Mouse (Mus musculus) embryonic facial prominence, embryonic 13.5 days (tissue): ENCODE data around the gene Ciart. TPM values are rescaled to one million over a fixed set of nuclear protein-coding genes. Genes with fewer than 3 reads are reported as not detected.
"Not testable (repeated sequence)": the region's sequence is repeated elsewhere in the genome, so short reads cannot be mapped to it uniquely, and the experiment has no call there.

ENCODE experiments used
- ATAC-seq: fragments of 200-750 bp; cut with Nextera tagmentation; 2 replicates; pipeline ENCODE4 v1.8.0; 2017; ENCODE audit warnings: low read depth; ENCODE audit not compliant: insufficient number of reproducible peaks, insufficient read depth, low FRiP score, low TSS enrichment
- H3K27ac ChIP-seq: fragments of 300-500 bp; sonication (generic); 2 replicates; pipeline ENCODE4 v1.5.1; 2015; ENCODE audit warnings: moderate library complexity, mild to moderate bottlenecking, inconsistent platforms
- H3K27me3 ChIP-seq: fragments of 300-500 bp; sonication (generic); 2 replicates; pipeline ENCODE4 v1.6.1; 2015; ENCODE audit warnings: mild to moderate bottlenecking, inconsistent platforms
- H3K36me3 ChIP-seq: fragments of 300-500 bp; sonication (generic); 2 replicates; pipeline ENCODE4 v1.6.1; 2015; ENCODE audit warnings: mild to moderate bottlenecking, inconsistent platforms
- H3K4me1 ChIP-seq: fragments of 300-500 bp; sonication (generic); 2 replicates; pipeline ENCODE4 v1.6.1; 2015; ENCODE audit warnings: inconsistent platforms
- H3K4me2 ChIP-seq: fragments of 300-500 bp; sonication (generic); 2 replicates; pipeline ENCODE4 v1.6.1; 2015; ENCODE audit warnings: moderate library complexity, mild to moderate bottlenecking, inconsistent platforms
- H3K4me3 ChIP-seq: fragments of 300-500 bp; sonication (generic); 2 replicates; pipeline ENCODE4 v1.5.1; 2015; ENCODE audit warnings: mild to moderate bottlenecking, inconsistent platforms
- H3K9ac ChIP-seq: fragments of 300-500 bp; sonication (generic); 2 replicates; pipeline ENCODE4 v1.6.1; 2015; ENCODE audit warnings: mild to moderate bottlenecking, inconsistent platforms
- H3K9me3 ChIP-seq: fragments of 300-500 bp; sonication (generic); 2 replicates; pipeline ENCODE4 v1.6.1; 2016; ENCODE audit warnings: inconsistent platforms
- WGBS: fragments of 180-500 bp; shearing (Covaris S2); methylation state at CpG from one replicate; pipeline ENCODE4 v1.1.7; 2015; ENCODE audit warnings: mixed read lengths; 5-methylcytosine and 5-hydroxymethylcytosine counted together
- polyA plus RNA-seq: library from polyadenylated mRNA; unstranded; fragments of >200 nt; fragmentation: Nextera tagmentation; extraction: Ambion mirVana; gene quantifications from 2 replicates; pipeline ENCODE4 v1.2.1, GENCODE M21; 2015

Gene Ciart
- polyA plus RNA-seq, 1 experiment from 2014 or later, result 7.8 TPM

DNA sequence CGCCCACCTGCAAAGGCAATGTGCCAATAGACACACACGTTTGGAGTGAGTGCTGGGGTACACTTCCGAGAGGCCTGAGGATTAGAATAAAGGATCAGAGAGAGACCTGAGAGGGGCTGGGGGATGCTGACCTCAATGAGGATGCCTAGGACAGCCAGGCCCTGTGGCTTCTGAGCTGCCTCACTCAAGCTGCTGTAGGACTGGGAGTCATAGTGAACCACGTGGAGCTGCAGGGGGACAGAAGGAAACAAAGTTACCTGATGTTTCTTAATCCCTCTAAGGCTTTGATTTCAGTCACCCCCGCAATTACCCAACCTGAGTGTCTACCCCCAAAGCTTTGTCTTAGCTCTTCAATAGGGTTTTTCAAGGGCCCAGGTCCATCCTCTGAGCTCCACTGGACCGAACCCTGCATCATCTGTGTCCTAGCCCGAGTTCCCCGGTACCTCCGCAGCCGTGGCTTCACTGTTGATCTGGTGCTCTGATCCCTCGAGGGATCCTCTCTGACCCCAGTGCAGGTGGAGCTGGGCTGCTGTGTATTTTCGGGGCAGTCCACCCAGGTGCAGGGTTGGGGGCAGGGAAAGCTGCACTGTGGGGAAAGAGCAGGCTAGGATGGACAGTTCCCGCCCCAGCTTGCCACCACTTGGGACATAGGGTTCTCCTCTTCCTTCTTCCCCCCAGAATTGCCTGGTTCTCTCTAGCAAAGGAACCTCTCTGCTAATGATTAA lies 17.9 kb upstream of the Ciart start:
- Histone ChIP-seq H3K27ac (no peak overlapping the region), H3K9me3 (no peaks in the 10 kb centered on the region), H3K4me1 (peaks cover 26% of the 10 kb centered on the region), H3K4me3 (no peak overlapping the region), H3K27me3 (peaks cover 9% of the 10 kb centered on the region; the same call in 1 of the 2 replicates), H3K36me3 (peaks cover 4% of the 10 kb centered on the region; the same call in 1 of the 2 replicates), H3K9ac (no peak overlapping the region), H3K4me2 (no peak overlapping the region)
- WGBS, result 67% methylated on average over 13 of the region's 13 CpGs
- no peak for ATAC-seq

DNA sequence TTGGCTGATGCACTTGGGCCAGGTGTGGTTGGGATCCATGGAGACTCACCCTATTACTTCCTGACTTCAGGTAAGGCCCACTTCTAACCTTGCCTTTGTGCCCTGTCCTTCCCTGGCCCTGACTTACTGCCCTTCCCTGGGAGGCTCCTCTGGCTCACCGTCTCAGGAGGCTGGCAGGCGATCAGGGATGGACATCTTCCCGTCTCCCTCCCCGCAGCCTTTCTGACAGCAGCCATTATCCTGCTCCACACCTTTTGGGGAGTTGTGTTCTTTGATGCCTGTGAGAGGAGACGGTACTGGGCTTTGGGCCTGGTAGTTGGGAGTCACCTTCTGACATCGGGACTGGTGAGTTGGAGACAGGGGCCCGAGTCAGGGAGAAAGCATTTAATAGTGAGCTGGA lies 13.4 kb upstream of the Ciart start:
- H3K9ac ChIP-seq, result 0 out of 2 replicates have a peak overlapping the region, but pooled peaks have one; percentile 36
- not testable (repeated sequence) for H3K4me3 ChIP-seq

DNA sequence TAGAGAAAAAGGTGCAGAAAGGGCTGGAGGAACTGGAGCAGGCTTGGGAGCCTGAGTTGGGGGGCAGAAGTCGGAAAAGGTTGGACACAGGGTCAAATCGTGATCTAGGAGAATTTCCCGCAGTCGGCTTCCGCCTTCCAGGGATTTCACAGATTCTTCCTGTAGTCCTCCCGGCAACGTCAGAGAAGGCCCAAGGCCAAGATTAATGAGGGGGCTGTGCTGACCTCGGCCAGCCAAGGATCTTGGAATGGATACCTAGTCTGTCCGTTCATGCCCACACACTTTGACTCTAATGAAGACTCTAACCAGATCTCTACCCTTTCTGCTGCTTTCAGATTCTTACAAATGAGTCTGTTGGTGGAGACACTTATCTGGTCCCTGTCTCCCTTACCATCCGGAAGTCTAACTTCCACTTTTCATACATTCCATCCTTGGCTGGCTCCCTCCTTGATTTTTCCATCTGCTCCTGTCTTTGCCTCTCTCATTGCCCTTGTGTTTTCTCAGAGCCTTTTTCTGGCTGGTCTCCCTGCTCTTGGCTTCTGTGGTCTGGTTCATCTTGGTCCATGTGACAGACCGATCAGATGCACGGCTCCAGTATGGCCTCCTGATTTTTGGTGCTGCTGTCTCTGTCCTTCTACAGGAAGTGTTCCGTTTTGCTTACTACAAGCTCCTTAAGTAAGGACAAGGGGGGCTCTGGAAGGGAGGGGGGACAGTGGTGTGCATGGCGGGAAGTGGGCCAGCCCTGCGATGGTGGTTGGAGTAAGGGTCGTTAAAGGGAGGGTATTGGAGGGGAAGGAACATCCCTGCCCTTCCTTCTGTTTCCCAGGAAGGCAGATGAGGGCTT lies 12.5 kb upstream of the Ciart start:
- 10% methylated on average over 16 of the region's 16 CpGs for WGBS
- Histone ChIP-seq H3K9me3 (no peaks in the 10 kb centered on the region), H3K4me2 (peak overlapping the region; percentile 83), H3K4me1 (peaks cover 31% of the 10 kb centered on the region), H3K36me3 (peaks cover 4% of the 10 kb centered on the region; the same call in 1 of the 2 replicates), H3K27me3 (no peaks in the 10 kb centered on the region), H3K4me3 (peak overlapping the region; percentile 74), H3K9ac (peak overlapping the region; percentile 83), H3K27ac (peak overlapping the region; percentile 68)
- ATAC-seq, result no peak

More for the DNA sequence above, 13.4 kb upstream of the Ciart start:
- H3K9me3 ChIP-seq, H3K36me3 ChIP-seq, H3K27ac ChIP-seq, H3K27me3 ChIP-seq, ATAC-seq: not testable (repeated sequence)
- peak overlapping the region; percentile 83; the same call in 1 of the 2 replicates for H3K4me2 ChIP-seq
- 86% methylated on average over 7 of the region's 7 CpGs for WGBS
- H3K4me1 ChIP-seq, result peaks cover 31% of the 10 kb centered on the region

DNA sequence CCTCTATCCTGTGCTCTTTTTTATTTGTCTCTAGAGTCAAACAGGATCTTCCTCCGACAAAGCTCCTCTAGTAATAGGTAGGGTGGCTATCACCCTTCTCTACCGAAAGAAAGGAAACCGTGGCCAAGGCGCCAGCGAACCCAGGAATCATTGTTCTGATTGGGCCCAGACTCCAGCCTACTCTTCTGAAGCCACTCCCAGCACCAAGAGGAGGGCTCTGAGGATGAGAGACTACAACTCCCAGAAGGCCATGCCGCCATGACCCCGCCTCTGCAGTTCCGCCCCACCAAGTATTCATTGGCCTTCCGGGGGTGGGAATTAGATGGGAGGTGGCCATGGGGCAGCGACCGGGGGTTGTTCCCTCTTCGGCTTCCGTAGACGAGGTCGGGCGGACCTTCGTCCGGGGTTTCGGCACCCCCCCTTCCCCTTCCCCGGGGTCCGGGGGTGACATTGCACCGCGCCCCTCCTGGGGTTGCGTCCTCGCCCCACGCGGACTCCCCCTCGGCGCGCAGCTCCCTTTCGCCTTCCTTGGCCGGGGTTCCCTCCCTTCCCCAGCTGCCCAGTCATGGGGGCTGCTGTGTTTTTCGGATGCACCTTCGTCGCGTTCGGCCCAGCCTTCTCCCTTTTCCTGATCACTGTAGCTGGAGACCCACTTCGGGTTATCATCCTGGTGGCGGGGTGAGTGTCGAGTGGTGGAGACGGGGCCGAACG lies 11.7 kb upstream of the Ciart start, which contains the start of gene Aph1a:
Aph1a (plus strand) TSS at position 364 of the 711 bp plus-strand sequence.
- peak; percentile 98 for ATAC-seq
- Histone ChIP-seq H3K27ac (peak within 1 kb of the TSS; percentile 85), H3K9ac (peak within 1 kb of the TSS; percentile 83), H3K4me2 (peak within 1 kb of the TSS; percentile 83), H3K4me1 (peaks cover 31% of the 10 kb centered on the region), H3K4me3 (peak within 1 kb of the TSS; percentile 74)
- H3K9me3 ChIP-seq, H3K27me3 ChIP-seq, H3K36me3 ChIP-seq: not testable (repeated sequence)
- WGBS, result under 1% methylated on average over 31 of the region's 43 CpGs

DNA sequence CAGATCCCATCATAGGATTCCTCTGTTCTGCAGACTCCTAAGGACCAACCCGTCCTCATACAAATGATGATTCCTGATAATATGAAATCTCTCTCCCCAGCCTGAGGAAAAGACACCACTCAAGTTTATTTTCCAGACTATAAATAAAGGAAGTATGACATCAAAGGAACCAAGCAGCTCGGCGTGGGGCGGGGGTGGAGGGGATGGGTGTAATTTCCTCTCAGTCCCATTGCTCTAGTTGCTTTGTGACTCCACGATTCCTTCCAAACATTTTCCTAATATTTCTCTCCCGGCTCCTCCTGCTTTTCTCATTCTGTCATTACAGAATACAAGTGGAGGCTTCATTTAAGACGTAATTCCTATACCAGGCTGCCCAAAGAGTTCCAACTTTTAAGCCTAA lies 11.1 kb upstream of the Ciart start:
- no peaks in the 10 kb centered on the region for H3K9me3 ChIP-seq
- H3K4me3 ChIP-seq, result peak overlapping the region; percentile 74
- peak overlapping the region; percentile 61 for H3K9ac ChIP-seq
- peaks cover 31% of the 10 kb centered on the region for H3K4me1 ChIP-seq
- H3K27ac ChIP-seq, result peak overlapping the region; percentile 85
- peak overlapping the region; percentile 61 for H3K4me2 ChIP-seq
- no peaks in the 10 kb centered on the region for H3K27me3 ChIP-seq
- ATAC-seq, result no peak
- 22% methylated on average over 7 of the region's 7 CpGs for WGBS
- peaks cover 4% of the 10 kb centered on the region; the same call in 1 of the 2 replicates for H3K36me3 ChIP-seq

DNA sequence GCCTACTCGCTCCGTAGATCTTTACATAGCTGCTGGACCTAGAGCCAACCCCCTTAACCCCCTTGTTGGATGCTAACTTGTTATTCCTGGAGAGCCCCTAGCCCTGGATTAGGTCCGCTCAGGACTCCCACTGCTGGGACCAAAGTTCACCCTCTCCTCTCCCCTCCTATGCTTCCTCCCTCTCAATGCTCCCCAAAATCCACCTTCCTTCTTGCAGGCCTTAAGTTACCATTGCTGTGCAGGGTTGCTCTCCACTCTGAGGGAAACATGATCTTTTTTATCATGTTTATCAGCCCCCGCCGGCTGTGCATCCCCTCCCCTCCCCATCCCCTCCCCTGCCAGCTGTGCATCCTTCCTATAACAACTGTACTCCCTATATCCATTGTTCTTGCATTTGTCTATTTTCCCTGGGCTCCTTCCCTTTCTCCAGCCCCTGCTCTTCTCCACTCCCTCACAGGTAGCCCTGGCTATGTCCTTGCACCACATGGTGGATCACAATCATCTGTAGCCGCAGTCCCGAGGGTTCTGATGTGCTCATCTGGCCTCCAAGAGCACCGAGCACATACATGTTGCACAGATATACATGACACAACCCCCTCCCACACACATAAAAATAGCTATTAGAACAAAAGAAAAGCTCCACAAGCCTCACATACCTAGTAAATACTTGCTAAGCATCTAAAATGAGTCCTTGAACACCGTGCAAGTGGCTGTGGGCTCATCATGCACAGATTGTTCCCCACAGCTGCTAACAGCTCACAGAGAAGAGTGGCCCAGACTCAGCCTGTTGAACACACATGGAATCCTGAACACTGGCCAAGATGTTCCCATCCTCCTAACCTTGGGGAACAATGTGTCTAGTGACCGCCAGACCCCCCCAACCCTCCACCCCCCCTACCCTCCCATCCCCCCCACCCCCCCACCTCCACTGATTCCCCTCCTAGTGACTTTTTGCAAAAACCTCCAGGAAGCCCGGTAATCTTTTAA lies 10.3 kb upstream of the Ciart start:
- no peak for ATAC-seq
- peak overlapping the region; percentile 19 for H3K4me3 ChIP-seq

DNA sequence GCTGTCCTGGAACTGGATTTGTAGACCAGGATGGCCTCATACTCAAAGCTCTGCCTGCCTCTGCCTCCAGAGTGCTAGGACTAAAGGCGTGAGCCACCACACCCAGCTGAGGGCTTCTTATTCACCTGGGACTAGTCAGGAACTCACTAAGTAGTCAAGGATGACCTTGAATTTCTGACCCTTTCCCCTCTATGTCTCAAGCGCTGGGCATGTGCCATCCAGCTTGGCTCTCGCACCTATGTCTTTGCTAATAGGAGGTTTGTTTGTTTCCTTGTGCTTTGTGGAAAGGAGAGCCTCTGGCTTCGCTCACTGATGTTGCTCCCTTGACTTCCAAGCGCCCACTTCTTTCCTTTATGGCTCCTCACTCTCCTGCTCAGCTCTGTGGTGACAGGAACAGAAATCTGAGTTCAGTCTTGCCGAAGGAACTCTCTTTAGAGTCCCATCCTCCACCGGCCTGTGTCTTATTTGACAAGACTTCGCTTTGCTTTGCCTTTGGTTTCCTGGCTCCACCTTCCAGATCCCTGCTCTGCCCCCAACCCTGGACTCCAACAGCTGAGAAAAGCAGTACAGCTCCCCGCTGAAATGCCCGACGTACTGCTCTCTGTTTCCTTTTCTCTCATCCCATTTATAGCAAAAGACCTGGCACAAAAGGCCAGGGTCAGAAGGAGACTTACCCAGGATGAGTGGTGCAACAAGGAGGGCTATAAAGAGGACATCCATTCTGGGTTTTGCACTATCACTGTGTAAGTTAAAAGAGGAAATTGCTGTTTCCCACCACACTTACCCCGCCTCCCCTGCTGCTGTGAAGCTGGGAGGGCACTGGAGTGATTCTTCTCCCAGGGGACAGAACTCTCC lies 9.4 kb upstream of the Ciart start, which contains the start of gene BC028528:
BC028528 (minus strand) TSS at position 795 of the 855 bp plus-strand sequence.
- H3K4me3 ChIP-seq, result peak within 1 kb of the TSS; percentile 19
- H3K27me3 ChIP-seq, result no peaks in the 10 kb centered on the region
- 26% methylated on average over 12 of the region's 12 CpGs for WGBS
- H3K4me1 ChIP-seq, result peaks cover 31% of the 10 kb centered on the region
- ATAC-seq, result no peak
- peak within 1 kb of the TSS; percentile 44 for H3K4me2 ChIP-seq
- no peaks in the 10 kb centered on the region for H3K36me3 ChIP-seq
- H3K27ac ChIP-seq, result peak within 1 kb of the TSS; percentile 81
- peak within 1 kb of the TSS; percentile 58 for H3K9ac ChIP-seq
- H3K9me3 ChIP-seq, result no peaks in the 10 kb centered on the region

More for the DNA sequence above, 10.3 kb upstream of the Ciart start:
- peak overlapping the region; percentile 61 for H3K4me2 ChIP-seq
- no peaks in the 10 kb centered on the region for H3K27me3 ChIP-seq
- H3K9ac ChIP-seq, result peak overlapping the region; percentile 58; the same call in 1 of the 2 replicates
- H3K4me1 ChIP-seq, result peaks cover 31% of the 10 kb centered on the region
- peak overlapping the region; percentile 81 for H3K27ac ChIP-seq
- no peaks in the 10 kb centered on the region for H3K36me3 ChIP-seq
- 34% methylated on average over 11 of the region's 11 CpGs for WGBS
- no peaks in the 10 kb centered on the region for H3K9me3 ChIP-seq

DNA sequence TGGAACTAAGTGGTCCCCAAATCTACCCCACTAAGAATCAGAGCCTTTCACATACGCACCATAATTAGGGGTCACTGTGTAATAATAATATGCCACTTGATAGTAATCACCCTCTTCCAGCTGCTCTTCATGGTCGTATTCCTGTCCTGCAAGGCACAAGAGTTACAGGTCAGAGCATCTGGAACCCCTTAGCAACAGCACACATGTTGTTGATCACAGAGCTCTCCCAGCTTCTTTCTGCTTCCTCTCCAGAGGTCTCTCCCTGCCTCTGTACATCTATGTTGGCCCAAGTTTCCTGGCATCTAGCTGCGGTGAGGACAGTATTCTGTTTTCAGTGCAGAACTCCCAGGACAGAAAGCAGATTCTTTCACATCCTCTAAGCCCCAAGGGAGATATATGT lies 7.6 kb upstream of the Ciart start:
- H3K9me3 ChIP-seq, result no peaks in the 10 kb centered on the region
- no peak for ATAC-seq
- H3K9ac ChIP-seq, result no peak overlapping the region
- H3K4me3 ChIP-seq, result no peak overlapping the region
- H3K36me3 ChIP-seq, result no peaks in the 10 kb centered on the region
- H3K27ac ChIP-seq, result no peak overlapping the region; the same call in 1 of the 2 replicates
- H3K4me1 ChIP-seq, result peaks cover 26% of the 10 kb centered on the region
- no peaks in the 10 kb centered on the region for H3K27me3 ChIP-seq
- 20% methylated on average over 3 of the region's 3 CpGs for WGBS
- no peak overlapping the region for H3K4me2 ChIP-seq

DNA sequence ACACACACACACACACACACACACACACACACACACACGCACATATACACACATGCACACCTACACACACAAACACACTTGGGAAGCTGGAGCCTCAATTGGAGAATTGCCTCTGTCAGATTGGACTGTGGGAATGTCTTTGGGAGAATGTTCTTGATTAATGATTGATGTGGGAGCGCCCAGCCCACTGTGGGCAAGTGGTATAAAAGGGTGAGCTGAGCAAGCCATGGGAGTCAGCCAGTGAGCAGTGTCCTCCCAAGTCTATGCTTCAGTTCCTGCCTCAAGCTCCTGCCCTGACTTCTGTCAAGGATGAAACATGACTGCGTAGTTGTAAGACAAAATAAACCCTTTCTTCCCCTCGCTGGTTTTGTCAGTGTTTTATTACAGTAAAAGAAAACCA lies 5.5 kb upstream of the Ciart start:
- whole genome bisulfite sequencing, result 79% methylated on average over 4 of the region's 4 CpGs
- no peaks in the 10 kb centered on the region for H3K36me3 ChIP-seq
- no peak overlapping the region for H3K4me2 ChIP-seq
- H3K9me3 ChIP-seq, result no peaks in the 10 kb centered on the region
- no peak overlapping the region for H3K27ac ChIP-seq
- H3K9ac ChIP-seq, result no peak overlapping the region
- no peak for ATAC-seq
- no peak overlapping the region for H3K4me3 ChIP-seq
- no peaks in the 10 kb centered on the region for H3K27me3 ChIP-seq
- peaks cover 22% of the 10 kb centered on the region for H3K4me1 ChIP-seq

DNA sequence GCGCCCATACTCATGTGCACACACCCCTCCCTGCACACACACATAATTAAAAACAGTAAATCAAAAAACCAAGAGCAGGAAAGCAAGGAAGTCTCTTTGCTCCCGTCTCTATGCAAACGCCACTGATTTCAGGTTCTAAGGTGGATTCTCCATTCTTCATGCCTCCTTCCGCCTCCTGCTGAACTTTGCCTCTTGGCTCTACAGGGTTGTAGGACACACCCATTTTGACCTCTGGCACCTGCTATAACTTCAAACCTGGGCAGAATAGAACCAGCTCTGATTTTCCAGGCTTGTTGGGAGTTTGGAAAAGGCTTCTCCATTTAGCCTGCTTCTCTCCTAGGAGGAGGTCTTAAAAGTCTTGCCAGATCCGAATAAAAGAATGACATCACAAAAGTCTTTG lies 2.3 kb upstream of the Ciart start:
- no peaks in the 10 kb centered on the region for H3K36me3 ChIP-seq
- ATAC-seq, result no peak
- H3K27ac ChIP-seq, result no peak overlapping the region
- 58% methylated on average over 5 of the region's 5 CpGs for WGBS
- no peaks in the 10 kb centered on the region for H3K27me3 ChIP-seq
- H3K4me1 ChIP-seq, result peaks cover 15% of the 10 kb centered on the region
- H3K4me3 ChIP-seq, result no peak overlapping the region; the same call in 1 of the 2 replicates
- no peaks in the 10 kb centered on the region for H3K9me3 ChIP-seq
- no peak overlapping the region for H3K9ac ChIP-seq
- no peak overlapping the region for H3K4me2 ChIP-seq
